Mouse (Mus musculus) hindbrain, embryonic 10.5 days (tissue): ENCODE data around the gene Dennd1a. TPM values are rescaled to one million over a fixed set of nuclear protein-coding genes. Genes with fewer than 3 reads are reported as not detected.

Experiments
- DNase-seq: peaks from one replicate; pipeline ENCODE4 v3.0.0-alpha.2; 2017; ENCODE audit warnings: low spot score
- H3K27ac ChIP-seq: fragments of 300-500 bp; sonication (generic); 2 replicates; pipeline ENCODE4 v1.5.1; 2016; ENCODE audit warnings: mild to moderate bottlenecking, moderate library complexity
- H3K27me3 ChIP-seq: fragments of 300-500 bp; sonication (generic); 2 replicates; pipeline ENCODE4 v1.6.1; 2016; ENCODE audit warnings: mild to moderate bottlenecking; ENCODE audit not compliant: poor library complexity, insufficient read depth, severe bottlenecking
- H3K36me3 ChIP-seq: fragments of 300-500 bp; sonication (generic); 2 replicates; pipeline ENCODE4 v1.6.1; 2016; ENCODE audit warnings: mild to moderate bottlenecking, moderate library complexity
- H3K4me1 ChIP-seq: fragments of 300-500 bp; sonication (generic); replicated peaks from 2 replicates; pipeline ENCODE4 v1.6.1; 2016; ENCODE audit warnings: mild to moderate bottlenecking
- H3K4me3 ChIP-seq: fragments of 300-500 bp; sonication (generic); 2 replicates; pipeline ENCODE4 v1.5.1; 2016; ENCODE audit warnings: mild to moderate bottlenecking, moderate library complexity
- H3K9me3 ChIP-seq: fragments of 300-500 bp; sonication (generic); 2 replicates; pipeline ENCODE4 v1.6.1; 2016; ENCODE audit warnings: mild to moderate bottlenecking, moderate library complexity
- WGBS: fragments of 180-500 bp; shearing (Covaris S2); methylation state at CpG from one replicate; pipeline ENCODE4 v1.1.7; 2016; 5-methylcytosine and 5-hydroxymethylcytosine counted together
- polyA plus RNA-seq: library from polyadenylated mRNA; unstranded; fragments of >200 nt; fragmentation: Nextera tagmentation; extraction: Ambion mirVana; gene quantifications from 2 replicates; pipeline ENCODE4 v1.2.1, GENCODE M21; 2016

Gene Dennd1a
- polyA plus RNA-seq, 1 experiment from 2014 or later, result 11.7 TPM

DNA sequence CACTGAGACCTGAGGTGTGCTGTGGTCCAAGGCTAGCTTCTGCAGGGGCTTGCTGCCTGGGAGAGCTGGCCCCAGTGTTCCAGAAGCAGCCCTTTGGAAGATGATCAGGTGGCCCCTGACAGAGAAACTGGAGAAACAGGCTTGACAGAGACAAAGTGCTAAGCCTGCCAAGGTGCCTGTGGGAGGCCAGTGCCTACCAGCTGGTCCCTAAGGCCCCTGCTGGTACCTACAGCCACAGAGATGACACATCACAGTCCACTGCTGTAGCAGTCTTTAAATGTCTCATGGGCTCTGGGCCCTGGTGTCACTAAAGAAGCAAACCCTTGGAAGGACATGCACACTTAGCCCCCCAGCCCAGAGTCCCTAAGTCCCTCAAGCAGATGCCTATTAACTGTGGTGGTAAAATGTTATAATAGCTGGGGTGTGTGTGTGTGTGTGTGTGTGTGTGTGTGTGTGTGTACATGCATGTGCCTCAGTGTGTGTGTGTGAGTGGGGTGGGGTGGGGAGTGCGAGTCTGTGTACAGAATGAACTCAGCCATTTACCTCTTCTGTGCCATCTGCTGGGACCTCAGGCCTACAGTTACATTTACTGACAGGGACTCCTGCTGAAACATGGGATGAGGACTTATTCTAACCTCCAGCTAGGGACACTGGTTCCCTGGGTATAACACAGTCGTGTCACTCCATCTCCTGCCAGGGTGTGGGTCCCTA lies 530.8 kb downstream of the Dennd1a start:
- Histone ChIP-seq H3K36me3 (no peaks in the 10 kb centered on the region), H3K4me1 (peaks cover 54% of the 10 kb centered on the region), H3K27ac (no peak overlapping the region), H3K9me3 (no peaks in the 10 kb centered on the region), H3K27me3 (peaks cover 33% of the 10 kb centered on the region), H3K4me3 (no peak overlapping the region)
- no peak for DNase-seq
- WGBS, result 78% methylated on average over 2 of the region's 2 CpGs

DNA sequence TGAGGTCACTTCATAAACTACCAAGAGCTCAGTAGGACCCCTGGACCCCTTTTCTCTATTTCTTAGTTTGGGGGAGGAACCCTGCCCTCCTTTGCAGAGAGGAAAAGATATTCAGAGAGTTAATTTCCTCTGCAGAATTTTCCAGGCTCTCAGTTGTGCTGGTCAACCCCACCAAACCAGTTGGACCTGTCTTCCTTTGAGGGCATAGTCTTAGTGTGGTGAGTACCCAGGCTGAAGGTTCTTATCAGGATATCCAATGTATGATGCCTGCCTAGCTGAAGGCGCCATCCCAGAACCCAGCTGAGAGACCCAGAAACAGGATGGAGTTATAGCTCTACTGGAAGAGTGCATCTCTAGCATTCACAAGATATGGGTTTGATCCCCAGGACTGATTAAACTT lies 536.1 kb downstream of the Dennd1a start:
- Histone ChIP-seq H3K4me3 (no peak overlapping the region), H3K4me1 (peaks cover 25% of the 10 kb centered on the region), H3K27me3 (peaks cover 10% of the 10 kb centered on the region), H3K27ac (no peak overlapping the region), H3K36me3 (no peaks in the 10 kb centered on the region), H3K9me3 (no peaks in the 10 kb centered on the region)
- WGBS, result 90% methylated on average over 1 of the region's 1 CpGs
- no peak for DNase-seq

GRCm38 (mm10) chr2:37749323-37749722 lies 537.9 kb downstream of the Dennd1a start:
- H3K36me3 ChIP-seq, result no peaks in the 10 kb centered on the region
- H3K4me3 ChIP-seq, result no peak overlapping the region
- 75% methylated on average over 6 of the region's 6 CpGs for WGBS
- peaks cover 4% of the 10 kb centered on the region; the same call in 1 of the 2 replicates for H3K27me3 ChIP-seq
- H3K27ac ChIP-seq, result no peak overlapping the region
- peaks cover 18% of the 10 kb centered on the region; the same call in 1 of the 2 replicates for H3K4me1 ChIP-seq
- DNase-seq, result no peak
- H3K9me3 ChIP-seq, result no peaks in the 10 kb centered on the region

Other genes with a start within 250 kb of the Dennd1a start
- 17.4 and 26.4 TPM in 2 replicates for gene Lhx2, start 51.9 kb upstream of the Dennd1a start, polyA plus RNA-seq
- gene Nek6, start 224.3 kb upstream of the Dennd1a start, polyA plus RNA-seq, result 68.8 and 77.5 TPM in 2 replicates